Mouse (Mus musculus) monocyte, adult 59 days (primary cell): ENCODE measurements around the gene Emc10. TPM values are rescaled to one million over a fixed set of nuclear protein-coding genes. Genes with fewer than 3 reads are reported as not detected.

Experiments
- total RNA-seq, 2 experiments: library from RNA; stranded (reverse); gene quantifications; one replicate each; pipeline ENCODE4 v1.2.4; 2023

Gene Emc10
- 10 to 100 TPM; 58.9 to 60.9 TPM for total RNA-seq

DNA sequence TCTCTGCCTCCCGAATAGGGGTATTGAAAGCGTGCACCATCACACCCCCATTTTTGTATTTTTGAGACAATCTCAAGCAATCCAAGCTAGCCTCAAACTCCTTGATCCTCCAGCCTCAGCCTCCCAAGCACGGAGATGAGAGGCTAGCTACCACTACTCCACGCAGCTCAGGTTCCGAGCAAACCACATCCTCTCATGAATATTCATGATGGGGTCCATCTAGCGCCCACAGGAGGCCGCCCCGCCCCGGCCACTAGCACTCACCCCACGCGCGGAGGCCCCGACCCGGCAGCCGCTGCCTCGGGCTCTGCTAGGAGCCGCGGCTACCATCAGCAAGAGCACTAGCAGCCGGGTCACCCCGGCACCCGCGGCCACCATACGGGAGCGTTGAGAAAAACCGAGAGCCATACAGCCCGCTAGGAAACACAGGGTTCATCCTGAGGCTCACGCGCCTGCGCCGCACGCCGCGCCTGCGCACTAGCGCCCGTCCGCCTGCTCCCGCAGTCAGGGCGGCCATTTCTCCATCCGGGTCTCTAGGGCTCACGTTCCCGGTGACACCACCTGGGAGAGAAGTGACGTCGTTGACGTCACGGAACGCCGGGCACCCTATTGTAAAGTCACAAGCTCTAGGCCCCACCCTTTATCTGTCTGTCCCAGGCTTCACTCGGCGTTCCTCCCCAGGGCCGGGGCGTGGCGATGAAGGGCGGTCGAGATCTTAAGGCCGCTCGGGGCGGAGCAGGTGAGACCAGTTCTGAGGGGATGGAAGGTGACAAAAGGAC is at the start of gene Emc10, which contains the start of gene Fam71e1:
Gene Emc10, minus strand, starts transcription at position 538 of the 779 bp plus-strand sequence.
Gene Fam71e1, plus strand, starts transcription at position 590 of the 779 bp plus-strand sequence.

DNA sequence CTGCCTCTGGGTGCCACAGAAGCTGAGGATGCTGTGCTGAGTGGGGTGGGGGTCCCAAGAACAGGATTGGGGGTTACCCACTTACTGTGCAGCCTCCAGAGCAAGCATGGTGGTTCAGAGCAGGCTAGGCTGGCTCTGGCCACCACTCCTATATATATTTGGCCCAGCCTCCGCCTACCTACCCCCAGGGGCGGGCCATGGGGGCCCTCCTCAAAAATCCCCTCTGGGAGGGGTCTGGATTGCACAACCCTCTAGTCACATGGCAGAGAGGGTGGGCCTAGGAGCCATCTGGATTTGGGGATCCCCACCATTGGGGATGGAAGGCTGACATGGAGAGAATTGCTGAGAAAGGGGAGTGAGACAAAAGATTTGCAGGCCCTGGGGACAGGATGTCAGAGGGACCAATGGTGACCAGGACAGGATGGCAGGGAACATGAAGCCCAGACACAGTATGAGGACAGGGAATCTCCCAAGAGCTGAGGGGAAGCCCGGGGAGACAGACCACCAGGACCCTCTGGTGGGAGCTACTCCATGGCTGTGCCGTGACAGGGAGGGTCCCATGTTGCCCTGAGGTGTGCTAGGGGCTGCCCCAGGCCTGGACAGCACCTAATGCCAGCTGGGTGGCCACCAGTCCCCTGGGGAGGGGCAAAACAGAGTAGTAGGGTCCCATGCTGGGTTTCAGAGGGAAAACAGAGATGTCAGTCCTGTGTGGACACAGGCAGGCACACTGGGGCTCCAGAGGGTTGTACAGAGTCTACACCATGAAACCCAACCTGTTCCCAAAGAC is 35.8 kb upstream of the Emc10 start, which contains the start of gene Spib:
Gene Spib, minus strand, starts transcription at position 126 of the 787 bp plus-strand sequence.

DNA sequence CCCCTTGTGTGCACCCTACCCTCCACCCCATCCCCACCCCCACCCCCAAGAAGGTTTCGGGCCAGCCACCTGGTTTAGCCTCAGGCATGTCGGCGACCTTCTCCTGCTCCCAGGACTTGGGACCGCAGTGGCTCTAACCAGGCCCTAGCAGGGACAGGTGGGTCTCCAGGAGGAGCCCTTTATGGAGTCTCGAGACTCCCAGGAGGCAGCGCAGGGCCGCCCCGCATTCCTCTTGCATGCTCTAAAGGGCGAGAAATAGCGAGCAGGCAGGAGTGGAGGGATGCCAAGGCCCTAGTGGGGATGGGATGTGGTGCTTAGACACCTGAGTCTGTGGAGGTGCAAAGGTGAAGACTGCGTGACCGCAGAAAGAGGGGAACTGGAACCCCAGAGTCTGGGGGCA is 28.2 kb upstream of the Emc10 start, which contains the start of gene Mybpc2:
Gene Mybpc2, minus strand, starts transcription at position 155 of the 400 bp plus-strand sequence.

DNA sequence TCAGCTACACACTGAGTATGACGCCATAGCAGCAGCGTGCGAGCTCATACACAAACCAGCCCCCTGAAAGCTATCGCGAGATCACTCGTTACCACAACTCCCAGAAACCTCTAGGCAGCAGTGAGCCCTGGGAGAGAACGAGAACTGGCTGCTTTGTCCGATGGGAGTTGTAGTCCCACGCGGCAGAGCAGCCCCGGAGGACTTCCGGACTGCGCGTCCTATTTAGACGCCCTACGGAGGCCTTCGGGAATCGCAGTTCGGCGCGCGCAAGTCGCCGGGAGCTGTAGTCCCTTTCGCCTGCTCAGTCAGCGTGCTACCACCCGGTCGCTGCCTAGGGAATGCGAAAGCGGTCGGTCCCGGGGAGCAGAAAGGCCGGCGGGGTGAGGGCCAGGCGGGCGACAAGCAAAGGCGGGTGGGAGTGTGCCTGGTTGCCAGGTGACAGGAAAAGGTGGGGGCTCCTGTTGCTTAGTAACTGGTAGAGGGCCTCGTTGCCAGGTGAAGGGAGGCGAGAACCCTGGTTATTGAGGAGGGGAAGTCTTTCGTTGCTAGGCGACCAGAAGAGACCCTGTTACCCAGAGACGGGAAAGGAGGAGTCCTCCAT is 28.4 kb downstream of the Emc10 start, which contains the start of gene Josd2:
Gene Josd2, plus strand, starts transcription at position 170 of the 601 bp plus-strand sequence.

DNA sequence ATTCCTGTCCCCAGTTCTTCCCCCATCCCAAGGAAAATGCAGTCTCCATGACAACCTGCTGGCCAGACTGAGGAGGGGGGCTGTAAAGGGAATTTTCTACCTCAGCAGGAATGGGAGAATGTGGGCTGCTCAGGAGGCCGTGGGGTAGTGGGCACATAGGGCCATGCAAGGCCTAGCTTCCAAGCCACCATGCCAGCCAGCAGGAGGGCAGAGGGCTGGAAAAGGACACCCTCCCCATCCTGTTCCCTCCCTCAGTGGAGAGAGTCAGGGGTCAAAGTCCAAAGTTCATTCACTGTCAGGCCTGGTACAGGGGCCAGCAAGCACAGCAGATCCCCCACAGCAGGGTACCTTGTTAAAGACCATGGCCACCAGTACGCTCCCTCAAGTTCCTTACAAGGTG is 31.2 kb downstream of the Emc10 start, which contains the start of gene Aspdh:
Gene Aspdh, plus strand, starts transcription at position 281 of the 400 bp plus-strand sequence.

Other genes starting within 250 kb of the Emc10 start
- 1 to 10 TPM; 1.6 to 1.9 TPM for gene 1700028J19Rik, start 249.8 kb downstream of the Emc10 start, total RNA-seq
- gene 2410002F23Rik, start 249.8 kb downstream of the Emc10 start, total RNA-seq, result 10 to 100 TPM; 56.9 to 61.6 TPM
- gene Acp4, start 239.2 kb downstream of the Emc10 start, total RNA-seq, result not detected
- 1 to 10 TPM in 1 of 2 experiments, not detected in 1; 4.4 TPM for gene Gm15517, start 235.1 kb downstream of the Emc10 start, total RNA-seq
- gene Clec11a, start 189.6 kb downstream of the Emc10 start, total RNA-seq, result under 1 TPM; 0.31 to 0.33 TPM
- gene Shank1, start 186.3 kb downstream of the Emc10 start, total RNA-seq, result 1 to 10 TPM; 1.1 to 1.2 TPM
- 1 to 10 TPM in 1 of 2 experiments, under 1 TPM in 1; 0.89 to 1.4 TPM for gene Syt3, start 112.4 kb downstream of the Emc10 start, total RNA-seq
- gene 1700008O03Rik, start 110.7 kb downstream of the Emc10 start, total RNA-seq, result 1 to 10 TPM; 1.0 to 1.2 TPM
- not detected for gene Lrrc4b, start 67.5 kb downstream of the Emc10 start, total RNA-seq
- gene Aspdh, start 31.1 kb downstream of the Emc10 start, total RNA-seq, result not detected
- 10 to 100 TPM; 44.5 to 50.4 TPM for gene Josd2, start 28.5 kb downstream of the Emc10 start, total RNA-seq
- gene Fam71e1, start 52 bp upstream of the Emc10 start, total RNA-seq, result 1 to 10 TPM; 2.8 to 3.8 TPM
- gene Mybpc2, start 28.1 kb upstream of the Emc10 start, total RNA-seq, result under 1 TPM; 0.13 to 0.27 TPM
- gene Spib, start 35.5 kb upstream of the Emc10 start, total RNA-seq, result 1 to 10 TPM; 5.7 to 9.4 TPM
- 10 to 100 TPM; 14.4 to 18.7 TPM for gene Pold1, start 52.3 kb upstream of the Emc10 start, total RNA-seq
- 100 to 1,000 TPM; 256 TPM for gene Nr1h2, start 57.4 kb upstream of the Emc10 start, total RNA-seq
- gene Napsa, start 75.9 kb upstream of the Emc10 start, total RNA-seq, result 100 to 1,000 TPM; 353 to 405 TPM
- gene Kcnc3, start 94.1 kb upstream of the Emc10 start, total RNA-seq, result 1 to 10 TPM; 1.7 to 3.4 TPM
- 1 to 10 TPM in 1 of 2 experiments, under 1 TPM in 1; 0.15 to 1.3 TPM for gene Myh14, start 174.3 kb upstream of the Emc10 start, total RNA-seq
- not detected for gene Izumo2, start 212.2 kb upstream of the Emc10 start, total RNA-seq